Mouse (Mus musculus) liver, embryonic 16.5 days (tissue): ENCODE data around the gene B4galt1. TPM values are rescaled to one million over a fixed set of nuclear protein-coding genes. Genes with fewer than 3 reads are reported as not detected.

Source experiments
- ATAC-seq: fragments of 200-750 bp; cut with Nextera tagmentation; 2 replicates; pipeline ENCODE4 v1.8.0; 2017; ENCODE audit warnings: low read depth, mild to moderate bottlenecking, moderate number of reproducible peaks, moderate library complexity
- H3K27ac ChIP-seq: fragments of 300-500 bp; sonication (generic); 2 replicates; pipeline ENCODE4 v1.5.1; 2014; ENCODE audit warnings: mild to moderate bottlenecking, low read length
- H3K27me3 ChIP-seq: fragments of 300-500 bp; sonication (generic); 2 replicates; pipeline ENCODE4 v1.6.1; 2014; ENCODE audit warnings: low read depth, low read length, mixed read lengths; ENCODE audit not compliant: control insufficient read depth, insufficient read depth
- H3K36me3 ChIP-seq: fragments of 300-500 bp; sonication (generic); 2 replicates; pipeline ENCODE4 v1.6.1; 2014; ENCODE audit warnings: mild to moderate bottlenecking; ENCODE audit not compliant: control insufficient read depth, insufficient read depth
- H3K4me1 ChIP-seq: fragments of 300-500 bp; sonication (generic); 2 replicates; pipeline ENCODE4 v1.6.1; 2014; ENCODE audit warnings: low read depth, low read length, mixed read lengths; ENCODE audit not compliant: control insufficient read depth
- H3K4me2 ChIP-seq: fragments of 300-500 bp; sonication (generic); 2 replicates; pipeline ENCODE4 v1.6.1; 2014; ENCODE audit warnings: low read depth, low read length, mixed read lengths
- H3K4me3 ChIP-seq: fragments of 300-500 bp; sonication (generic); 2 replicates; pipeline ENCODE4 v1.5.1; 2014; ENCODE audit warnings: low read depth, mild to moderate bottlenecking, low read length
- H3K9ac ChIP-seq: fragments of 300-500 bp; sonication (generic); 2 replicates; pipeline ENCODE4 v1.6.1; 2014; ENCODE audit warnings: low read depth, low read length
- H3K9me3 ChIP-seq: fragments of 300-500 bp; sonication (generic); replicated peaks from 2 replicates; pipeline ENCODE4 v1.6.1; 2016; ENCODE audit warnings: low read length; ENCODE audit not compliant: control insufficient read depth
- WGBS: fragments of 180-500 bp; shearing (Covaris S2); extraction: QIAGEN DNeasy Blood & Tissue Kit; methylation state at CpG from one replicate; pipeline ENCODE4 v1.1.7; 2014; ENCODE audit not compliant: insufficient replicate concordance; 5-methylcytosine and 5-hydroxymethylcytosine counted together
- polyA plus RNA-seq: library from polyadenylated mRNA; unstranded; fragments of >200 nt; fragmentation: Nextera tagmentation; extraction: Ambion mirVana; gene quantifications from 2 replicates; pipeline ENCODE4 v1.2.1, GENCODE M21; 2015

Gene B4galt1
- polyA plus RNA-seq: 29.7 and 32.6 TPM in 2 replicates

DNA sequence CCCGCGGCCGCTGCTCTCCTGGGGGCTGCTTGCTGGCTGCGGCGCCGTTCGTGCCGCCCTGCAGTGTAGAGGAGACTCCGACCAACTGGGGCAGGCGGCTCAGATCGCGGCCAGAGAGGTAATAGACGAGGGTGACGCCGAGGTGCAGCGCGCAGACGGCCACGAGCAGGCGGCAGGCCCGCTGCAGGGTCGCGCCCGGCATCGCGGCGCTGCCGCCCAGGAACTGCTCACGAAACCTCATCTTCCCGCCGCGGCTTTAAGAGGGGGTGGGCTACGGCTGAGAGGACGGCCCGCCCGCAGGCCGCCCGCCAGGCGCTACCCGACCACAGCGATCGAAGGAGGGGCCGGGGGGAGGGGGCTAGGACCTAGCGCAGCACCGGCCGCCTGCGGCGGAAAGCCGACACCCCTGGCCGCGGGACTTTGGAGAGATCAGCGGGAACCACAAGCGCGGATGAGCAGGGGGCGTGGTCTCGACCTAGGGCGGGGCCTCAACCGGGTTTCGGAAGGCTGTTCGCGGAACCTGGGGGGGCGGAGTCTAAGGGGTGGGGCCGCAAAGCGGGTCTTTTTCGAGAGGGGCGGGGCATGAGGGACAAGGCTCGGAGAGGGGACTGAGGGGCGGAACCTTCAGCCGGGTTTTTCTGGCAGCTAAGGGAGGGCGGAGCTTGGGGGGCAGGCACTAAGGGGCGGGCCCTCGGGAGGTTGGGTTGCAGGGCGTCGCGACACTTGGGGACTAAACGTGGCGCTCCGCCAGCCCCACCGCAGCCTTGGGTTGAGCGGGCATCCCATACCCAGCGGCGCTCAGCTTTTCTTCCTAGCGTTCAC, at the start of gene B4galt1:
B4galt1 (minus strand) TSS at position 441 of the 822 bp plus-strand sequence.
- WGBS: under 1% methylated on average over 78 of the region's 83 CpGs
- Histone ChIP-seq H3K4me1 (peaks cover 37% of the 10 kb centered on the region), H3K4me2 (peak within 1 kb of the TSS; percentile 97), H3K9ac (peak within 1 kb of the TSS; percentile 93), H3K27ac (peak within 1 kb of the TSS; percentile 96), H3K36me3 (no peaks in the 10 kb centered on the region), H3K4me3 (peak within 1 kb of the TSS; percentile 81), H3K9me3 (no peaks in the 10 kb centered on the region), H3K27me3 (no peaks in the 10 kb centered on the region)
- peak; percentile 80 for ATAC-seq

GRCm38 (mm10) chr4:40900612-40901011, 46.8 kb upstream of the B4galt1 start:
- WGBS: 45% methylated on average over 4 of the region's 4 CpGs
- Histone ChIP-seq H3K27me3 (no peaks in the 10 kb centered on the region), H3K4me3 (no peak overlapping the region), H3K27ac (0 out of 2 replicates have a peak overlapping the region, but pooled peaks have one; percentile 13), H3K4me1 (peaks cover 4% of the 10 kb centered on the region; the same call in 1 of the 2 replicates), H3K4me2 (no peak overlapping the region), H3K9ac (no peak overlapping the region), H3K9me3 (no peaks in the 10 kb centered on the region; the same call in 1 of the 2 replicates), H3K36me3 (no peaks in the 10 kb centered on the region)
- ATAC-seq: peak; percentile 76

- Histone ChIP-seq H3K4me2 (no peak overlapping the region), H3K4me1 (peaks cover 4% of the 10 kb centered on the region; the same call in 1 of the 2 replicates), H3K36me3 (no peaks in the 10 kb centered on the region), H3K9ac (no peak overlapping the region), H3K27me3 (no peaks in the 10 kb centered on the region), H3K9me3 (no peaks in the 10 kb centered on the region; the same call in 1 of the 2 replicates), H3K27ac (0 out of 2 replicates have a peak overlapping the region, but pooled peaks have one; percentile 20), H3K4me3 (no peak overlapping the region)
- WGBS: 66% methylated on average over 3 of the region's 3 CpGs
- peak; percentile 45; the same call in 1 of the 2 replicates for ATAC-seq
These were observed 46.3 kb upstream of the B4galt1 start for GRCm38 (mm10) chr4:40900071-40900470.

- WGBS: 50% methylated on average over 2 of the region's 2 CpGs
- Histone ChIP-seq H3K9me3 (no peaks in the 10 kb centered on the region; the same call in 1 of the 2 replicates), H3K27ac (no peak overlapping the region), H3K36me3 (no peaks in the 10 kb centered on the region), H3K4me2 (no peak overlapping the region), H3K9ac (no peak overlapping the region), H3K27me3 (no peaks in the 10 kb centered on the region), H3K4me1 (peaks cover 4% of the 10 kb centered on the region; the same call in 1 of the 2 replicates), H3K4me3 (no peak overlapping the region)
- ATAC-seq: no peak
These were observed 45.5 kb upstream of the B4galt1 start for GRCm38 (mm10) chr4:40899264-40899663.

- 69% methylated on average over 6 of the region's 6 CpGs for WGBS
- no peak for ATAC-seq
- H3K36me3 ChIP-seq: no peaks in the 10 kb centered on the region
- no peaks in the 10 kb centered on the region; the same call in 1 of the 2 replicates for H3K9me3 ChIP-seq
- H3K4me3 ChIP-seq: no peak overlapping the region
- H3K27me3 ChIP-seq: no peaks in the 10 kb centered on the region
- H3K4me2 ChIP-seq: no peak overlapping the region
- H3K4me1 ChIP-seq: peaks cover 4% of the 10 kb centered on the region; the same call in 1 of the 2 replicates
- H3K9ac ChIP-seq: no peak overlapping the region
- no peak overlapping the region for H3K27ac ChIP-seq
These were observed 44.8 kb upstream of the B4galt1 start for GRCm38 (mm10) chr4:40898476-40899044.

DNA sequence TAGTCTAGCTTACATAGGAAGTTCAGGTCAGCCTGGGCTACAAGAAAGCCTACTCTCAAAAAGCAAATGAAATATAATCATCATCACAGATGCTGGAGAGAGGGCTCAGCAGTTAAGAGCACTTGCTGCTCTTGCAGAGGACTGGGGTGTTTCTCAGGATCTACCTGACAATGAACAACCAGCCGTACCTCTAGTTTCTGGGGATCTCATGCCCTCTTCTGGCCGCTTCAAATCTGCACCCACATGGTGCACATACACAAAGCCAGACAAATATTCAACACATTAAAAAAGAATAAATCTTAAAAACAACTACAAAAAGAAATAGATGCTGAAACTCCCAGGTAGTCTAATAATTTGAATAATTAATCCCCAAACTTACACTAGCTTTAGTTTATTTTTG, 41.8 kb upstream of the B4galt1 start:
- H3K4me2 ChIP-seq: no peak overlapping the region
- no peak overlapping the region for H3K4me3 ChIP-seq
- no peaks in the 10 kb centered on the region; the same call in 1 of the 2 replicates for H3K9me3 ChIP-seq
- no peaks in the 10 kb centered on the region for H3K27me3 ChIP-seq
- 92% methylated on average over 2 of the region's 2 CpGs for WGBS
- peaks cover 4% of the 10 kb centered on the region; the same call in 1 of the 2 replicates for H3K4me1 ChIP-seq
- no peaks in the 10 kb centered on the region for H3K36me3 ChIP-seq
- H3K9ac ChIP-seq: no peak overlapping the region
- ATAC-seq: no peak
- H3K27ac ChIP-seq: no peak overlapping the region

DNA sequence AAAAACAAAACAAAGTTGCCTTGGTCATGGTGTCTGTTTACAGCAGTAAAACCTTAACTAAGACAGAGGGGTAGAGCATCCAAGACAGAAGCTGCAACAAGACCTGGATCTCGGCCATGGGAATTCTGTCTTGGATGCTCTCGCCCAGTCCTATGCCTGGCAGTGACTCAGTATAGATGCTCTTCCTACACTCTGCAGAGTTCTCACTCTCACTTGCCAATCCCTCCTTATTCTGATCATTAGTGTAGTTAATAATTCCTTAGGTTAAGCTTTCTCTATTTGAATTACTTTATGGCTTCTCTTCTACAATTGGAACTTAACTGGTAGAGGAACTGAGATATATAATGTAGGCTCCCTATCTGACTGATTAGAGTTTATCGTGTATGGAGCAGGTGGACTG, 41.3 kb upstream of the B4galt1 start:
- Histone ChIP-seq H3K9me3 (no peaks in the 10 kb centered on the region; the same call in 1 of the 2 replicates), H3K27me3 (no peaks in the 10 kb centered on the region), H3K9ac (no peak overlapping the region), H3K4me2 (no peak overlapping the region), H3K27ac (no peak overlapping the region), H3K4me3 (no peak overlapping the region), H3K4me1 (peaks cover 4% of the 10 kb centered on the region; the same call in 1 of the 2 replicates), H3K36me3 (no peaks in the 10 kb centered on the region)
- 65% methylated on average over 3 of the region's 3 CpGs for WGBS
- no peak for ATAC-seq

DNA sequence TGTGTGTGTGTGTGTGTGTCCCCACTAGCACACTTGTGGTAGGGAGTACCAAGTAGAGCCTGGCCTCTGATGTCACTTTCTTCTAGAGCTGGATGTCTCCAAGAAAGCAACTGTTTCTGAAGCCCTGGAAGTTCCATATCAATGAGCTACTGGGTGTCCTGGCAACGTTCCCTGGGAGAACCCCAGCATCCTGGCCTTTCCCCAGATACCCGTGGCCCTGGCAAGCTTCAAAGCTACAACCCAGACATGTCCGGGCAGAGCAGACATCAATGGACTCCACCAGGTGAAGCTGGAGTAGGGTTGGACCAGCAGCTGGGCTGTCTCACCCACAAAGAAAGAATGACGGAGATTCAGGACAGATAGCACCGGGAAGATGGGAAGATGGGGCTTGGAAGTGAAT, 37.4 kb upstream of the B4galt1 start:
- 70% methylated on average over 5 of the region's 5 CpGs for WGBS
- Histone ChIP-seq H3K36me3 (no peaks in the 10 kb centered on the region), H3K27ac (no peak overlapping the region), H3K4me2 (no peak overlapping the region), H3K27me3 (no peaks in the 10 kb centered on the region), H3K9ac (no peak overlapping the region), H3K9me3 (no peaks in the 10 kb centered on the region; the same call in 1 of the 2 replicates), H3K4me1 (no peaks in the 10 kb centered on the region; the same call in 1 of the 2 replicates), H3K4me3 (no peak overlapping the region)
- ATAC-seq: no peak
